Mouse (Mus musculus): ENCODE data around the gene Farp1.

GRCm38 (mm10) chr14:121126291-121126690, 91.3 kb downstream of the Farp1 start:
- no peak for TF ChIP-seq CTCF (IDR thresholded peaks at IDR 0.05; ENCODE audit: low read depth, low read length)
- TF ChIP-seq GATA1 (IDR thresholded peaks at IDR 0.05; ENCODE audit: borderline replicate concordance, low read length): no peak
- TF ChIP-seq POLR2AphosphoS5 (IDR thresholded peaks at IDR 0.05; ENCODE audit: insufficient replicate concordance, low read depth, low read length): no peak

Measured in G1E (cell line).